Mouse (Mus musculus): ENCODE measurements around the gene Ext2.

Ext2 gene

DNA sequence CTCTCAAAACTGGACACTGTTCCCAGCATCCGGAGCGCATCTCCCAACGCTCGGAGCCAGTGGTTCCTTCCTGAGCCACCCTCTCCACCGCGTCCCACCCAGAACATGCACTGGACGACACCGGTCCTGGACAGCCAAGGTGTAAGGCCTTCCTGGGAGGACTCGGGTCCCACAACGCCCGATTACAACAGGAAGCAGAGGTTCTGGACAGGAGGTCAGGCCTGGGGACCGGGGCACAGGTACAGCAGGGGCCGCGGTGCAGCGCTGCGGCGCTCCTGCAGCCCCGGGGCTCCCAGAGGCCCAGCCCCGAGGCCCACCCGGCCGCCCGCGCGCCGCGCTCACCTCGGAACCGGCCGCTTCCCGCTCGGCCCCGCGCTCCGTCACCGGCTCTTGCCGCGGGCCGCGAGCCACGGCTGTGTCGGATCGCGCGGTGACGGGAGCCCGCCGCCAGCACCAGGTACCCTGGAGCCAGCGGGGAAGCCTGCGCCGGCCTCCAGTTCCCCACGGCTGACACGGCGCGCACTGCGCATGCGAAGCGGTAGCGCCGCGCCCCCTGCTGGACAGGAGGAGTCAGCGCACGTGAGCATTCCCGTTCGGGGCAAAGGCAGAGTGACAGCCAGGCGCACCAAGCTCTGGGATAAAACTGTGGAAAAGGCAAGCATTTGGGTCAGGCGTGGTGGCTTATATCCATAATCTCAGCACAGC lies at the start of gene Ext2:
Gene Ext2 (minus strand): TSS at position 524 of the 705 bp plus-strand sequence.
- DNase-seq, result peak; percentile 98

DNA sequence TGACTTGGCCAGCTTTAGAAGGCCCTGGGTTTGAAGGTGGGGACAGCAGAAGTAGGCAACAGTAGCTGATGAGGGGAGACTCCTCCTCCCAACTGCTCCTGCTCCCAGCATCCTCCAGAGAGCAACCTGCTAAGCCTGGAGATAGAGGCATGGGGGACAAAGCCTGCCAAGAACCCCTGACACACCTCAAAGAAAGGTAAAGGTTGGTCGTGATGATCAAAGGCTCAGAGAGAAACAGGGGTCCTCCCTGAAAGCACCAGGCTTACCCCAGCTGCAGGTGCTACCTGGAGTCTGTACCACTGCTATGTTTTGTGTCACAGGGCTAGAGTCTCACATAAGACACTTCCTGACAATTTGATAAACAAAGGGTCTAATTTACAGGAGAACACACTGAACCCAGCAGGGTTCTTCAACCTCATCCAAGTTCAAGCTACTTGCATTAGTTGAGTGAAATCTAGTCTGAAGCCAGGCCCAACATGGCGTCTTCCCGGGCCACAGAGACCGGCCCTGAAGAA lies 49.1 kb upstream of the Ext2 start:
- DNase-seq, result no peak

- peak; percentile 91 for DNase-seq
Measured at GRCm38 (mm10) chr2:93870842-93871241, 48.5 kb upstream of the Ext2 start.

DNA sequence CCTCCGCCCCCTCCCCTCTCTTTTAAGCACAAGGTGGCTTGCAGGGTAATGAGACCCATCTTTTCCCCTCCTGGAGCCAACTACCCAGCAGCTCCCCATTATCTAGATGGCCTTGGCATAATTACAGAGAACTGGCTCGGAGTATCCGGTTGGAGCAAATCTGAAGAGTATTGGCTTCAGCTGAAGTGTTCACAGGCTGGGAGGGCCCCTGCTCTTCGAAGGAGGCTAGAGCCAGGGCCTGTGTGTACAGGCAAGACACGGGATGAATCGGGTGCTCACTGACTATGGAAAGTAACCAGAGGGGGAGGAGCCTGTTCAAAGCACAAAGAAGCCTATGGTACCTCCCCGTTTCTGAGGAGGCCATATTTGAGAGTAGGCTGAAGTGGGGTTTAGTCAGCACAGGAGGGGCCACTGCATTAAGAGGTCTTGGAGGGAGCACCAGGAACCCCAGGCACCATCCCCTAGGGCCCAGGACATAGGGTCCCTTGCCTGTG lies 46.8 kb upstream of the Ext2 start, which contains the start of gene Accsl:
Gene Accsl (minus strand): TSS at position 51 of the 494 bp plus-strand sequence.
- DNase-seq, result no peak

DNA sequence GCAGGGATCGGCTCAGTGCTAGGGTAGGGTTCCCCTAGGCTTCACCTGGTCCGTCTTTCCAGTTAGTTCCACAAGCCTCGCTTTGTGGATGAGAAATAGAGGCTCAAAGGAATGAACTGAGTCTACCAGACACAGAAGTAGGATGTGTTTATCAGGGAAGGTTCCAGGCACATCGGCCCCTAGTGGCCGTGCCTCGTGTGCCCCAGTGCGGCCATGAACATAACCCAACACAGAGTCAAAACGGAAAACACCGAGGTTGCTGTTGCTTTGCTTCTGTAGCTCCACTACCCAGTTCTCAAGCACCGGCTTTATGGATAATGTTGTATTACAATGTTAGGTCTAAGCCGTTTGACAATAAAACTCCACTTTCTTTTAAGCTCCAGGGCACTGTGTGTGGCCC lies 46.2 kb upstream of the Ext2 start:
- no peak for DNase-seq

- DNase-seq, result no peak
Measured at GRCm38 (mm10) chr2:93863229-93863628, 40.9 kb upstream of the Ext2 start.

- no peak for DNase-seq
Measured at GRCm38 (mm10) chr2:93858845-93859244, 36.5 kb upstream of the Ext2 start.

GRCm38 (mm10) chr2:93851303-93851702 lies 28.9 kb upstream of the Ext2 start:
- DNase-seq, result no peak

GRCm38 (mm10) chr2:93850317-93850944 lies 28.1 kb upstream of the Ext2 start:
- DNase-seq, result no peak

DNA sequence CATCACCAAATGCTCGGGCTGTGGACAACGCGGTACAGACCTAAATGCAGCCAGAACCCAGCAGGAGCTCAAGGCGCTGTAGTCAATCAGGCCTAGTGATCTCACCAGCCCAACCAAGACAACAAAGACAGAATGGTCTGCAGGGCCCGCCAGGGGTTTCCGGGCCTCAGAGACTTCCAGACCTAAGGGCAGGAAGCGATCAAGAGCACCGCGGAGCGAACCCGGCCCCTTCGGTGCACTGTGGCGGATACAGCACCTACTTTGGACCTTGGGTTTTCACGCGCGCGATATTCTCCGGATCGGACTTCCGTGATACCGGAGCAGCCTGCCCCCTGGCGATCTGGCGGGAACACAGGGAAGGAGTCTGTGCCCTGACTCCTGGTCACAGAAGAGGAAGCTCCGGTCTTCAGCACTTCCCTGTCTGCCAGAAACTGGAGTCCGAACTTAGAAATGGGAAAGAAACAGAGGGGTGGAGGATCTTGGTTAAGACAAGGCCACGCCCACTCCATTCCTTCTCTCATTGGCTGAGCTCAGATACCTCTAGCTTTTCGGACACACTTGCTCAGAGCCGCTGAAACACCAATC lies 27.2 kb upstream of the Ext2 start, which contains the start of gene Accs:
Gene Accs (minus strand): TSS at position 439 of the 585 bp plus-strand sequence.
- DNase-seq, result peak; percentile 99

- no peak for DNase-seq
Measured at GRCm38 (mm10) chr2:93841349-93841748, 19.0 kb upstream of the Ext2 start.

- no peak for DNase-seq
Measured at GRCm38 (mm10) chr2:93840109-93840508, 17.7 kb upstream of the Ext2 start.

DNA sequence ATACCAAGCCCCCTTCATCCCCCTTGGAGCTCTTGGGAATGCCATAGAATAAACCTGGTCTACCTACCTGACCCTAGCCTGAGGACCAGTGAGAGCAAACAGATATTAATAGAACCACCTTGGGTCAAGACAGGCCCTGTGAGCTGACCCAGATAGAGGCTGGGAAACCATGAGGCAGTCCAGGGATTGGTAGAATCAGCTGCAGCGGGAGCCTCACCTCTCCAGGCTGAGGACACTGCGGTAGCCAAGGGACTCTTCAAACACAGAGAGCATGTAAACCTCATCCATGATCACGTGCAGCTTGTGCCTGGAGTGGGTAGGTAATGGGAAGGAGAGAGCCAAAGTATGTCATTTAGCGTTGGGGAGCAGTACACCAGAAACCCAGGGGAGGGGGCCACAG lies 16.6 kb upstream of the Ext2 start:
- DNase-seq, result peak; percentile 90

- DNase-seq, result peak; percentile 84
Measured at GRCm38 (mm10) chr2:93836232-93836785, 13.9 kb upstream of the Ext2 start.

DNA sequence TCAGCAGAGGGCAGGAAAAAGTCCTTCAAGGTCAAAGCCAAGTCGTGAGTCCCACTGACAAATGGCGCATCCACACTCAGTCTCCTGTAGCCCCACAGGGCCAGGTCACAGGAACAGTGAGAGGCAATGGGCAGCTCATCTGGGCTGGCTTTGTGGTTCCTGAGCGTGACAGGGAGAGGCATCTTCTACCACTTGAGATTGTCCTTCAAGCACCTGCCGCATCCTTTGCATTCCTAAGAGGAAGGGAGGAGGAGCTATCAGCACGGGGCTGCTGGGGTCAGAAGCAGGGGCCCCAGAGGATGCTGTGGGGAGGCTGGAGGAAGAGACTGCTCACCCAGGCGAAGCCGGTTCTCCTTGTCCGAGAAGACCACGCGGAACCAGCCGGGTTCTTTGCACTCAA lies 13.2 kb upstream of the Ext2 start:
- DNase-seq, result no peak

DNA sequence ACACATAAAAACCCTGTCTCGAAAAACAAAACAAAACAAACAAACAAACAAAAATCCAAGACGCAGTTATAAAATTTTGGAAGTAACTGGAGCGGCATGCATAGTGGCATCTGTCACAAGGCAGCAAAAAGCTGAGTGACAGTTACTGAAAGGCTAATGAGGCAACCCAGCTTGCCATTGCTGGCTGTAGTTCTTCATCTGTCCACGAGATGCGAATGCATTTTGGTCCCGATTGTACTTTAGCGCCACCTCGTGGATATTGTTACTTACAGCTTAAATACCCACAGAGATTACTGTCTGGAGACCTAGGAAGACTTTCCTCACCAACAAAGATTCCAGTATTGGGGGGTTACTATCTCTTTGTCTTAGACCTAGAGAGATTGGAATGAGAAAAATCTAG lies 1.2 kb upstream of the Ext2 start:
- DNase-seq, result peak; percentile 90

- DNase-seq, result peak; percentile 55
Measured at GRCm38 (mm10) chr2:93817791-93818190, 4.6 kb downstream of the Ext2 start.

DNA sequence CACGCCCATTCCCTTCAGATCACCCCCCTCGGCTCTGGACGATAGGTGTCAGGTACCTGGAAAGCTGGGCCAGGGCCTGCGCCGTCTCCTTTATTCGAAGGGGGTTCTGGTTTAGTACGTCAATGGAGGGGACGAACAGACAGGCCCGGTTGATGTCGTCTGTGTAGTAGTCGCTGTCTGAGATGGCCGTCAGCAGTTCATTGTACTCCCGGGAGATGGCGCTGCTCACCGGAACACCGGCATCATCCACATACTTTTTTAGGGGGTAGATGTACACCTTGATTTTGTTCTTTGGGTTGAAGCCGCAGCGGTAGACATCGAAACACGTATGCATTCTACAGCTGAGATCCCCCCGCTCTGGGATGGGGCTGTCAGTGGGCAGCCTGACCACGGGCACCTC lies 9.0 kb downstream of the Ext2 start:
- peak; percentile 91 for DNase-seq

DNA sequence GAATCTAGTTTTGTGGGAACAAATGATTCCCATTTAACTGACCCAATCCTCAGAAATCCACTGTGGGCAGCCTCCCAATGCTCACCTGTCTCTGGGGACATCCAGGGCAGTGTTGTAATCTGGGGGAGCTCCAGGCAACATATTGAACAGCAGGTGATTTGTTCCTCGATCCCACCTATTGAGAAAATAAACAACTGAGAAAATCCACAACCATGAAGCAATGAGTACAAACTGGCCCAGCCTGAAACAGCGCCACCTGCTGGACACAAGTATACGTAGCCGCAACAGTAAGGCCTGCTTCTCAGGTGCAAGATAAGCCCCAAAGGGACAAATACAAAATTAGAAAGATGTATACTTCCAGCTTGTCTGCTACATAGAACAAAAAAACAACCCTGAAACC lies 10.6 kb downstream of the Ext2 start:
- peak; percentile 83 for DNase-seq

DNA sequence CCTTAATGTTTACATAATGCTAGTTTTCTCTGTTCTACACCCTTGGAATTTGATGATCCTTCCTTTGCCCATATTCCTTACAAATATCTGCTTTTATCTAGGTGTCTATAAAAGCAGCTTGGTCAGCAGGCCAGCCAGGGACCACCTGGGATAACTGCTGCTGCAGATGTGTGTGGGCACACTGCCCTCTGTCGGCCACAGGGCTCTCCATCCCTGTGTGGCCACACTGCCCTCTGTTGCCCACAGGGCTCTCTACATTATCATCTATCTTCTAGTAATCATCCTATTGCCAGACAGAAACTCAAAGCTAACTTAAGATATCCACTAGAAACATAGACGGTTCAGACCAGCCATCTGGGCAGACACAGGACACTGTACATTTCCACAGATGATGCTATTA lies 12.4 kb downstream of the Ext2 start:
- peak; percentile 89 for DNase-seq

DNA sequence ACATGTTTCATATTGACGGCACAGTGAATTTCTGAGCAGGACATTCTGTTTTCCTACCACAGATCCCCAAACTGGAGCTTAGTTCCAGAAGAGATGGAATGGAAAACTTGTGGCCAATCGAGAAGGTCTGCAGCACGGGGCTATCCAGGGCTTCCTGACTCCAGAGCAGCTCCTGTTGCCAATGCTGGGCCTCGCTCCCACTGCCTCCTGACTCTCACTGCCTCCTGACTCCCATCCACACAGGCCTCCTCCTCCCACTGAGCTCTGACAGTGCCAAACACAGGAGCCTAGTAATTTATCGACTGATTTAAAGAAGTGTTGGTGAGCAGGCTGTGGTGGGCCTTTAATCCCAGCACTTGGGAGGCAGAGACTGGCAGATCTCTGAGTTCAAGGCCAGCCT lies 14.3 kb downstream of the Ext2 start:
- peak; percentile 94 for DNase-seq

DNA sequence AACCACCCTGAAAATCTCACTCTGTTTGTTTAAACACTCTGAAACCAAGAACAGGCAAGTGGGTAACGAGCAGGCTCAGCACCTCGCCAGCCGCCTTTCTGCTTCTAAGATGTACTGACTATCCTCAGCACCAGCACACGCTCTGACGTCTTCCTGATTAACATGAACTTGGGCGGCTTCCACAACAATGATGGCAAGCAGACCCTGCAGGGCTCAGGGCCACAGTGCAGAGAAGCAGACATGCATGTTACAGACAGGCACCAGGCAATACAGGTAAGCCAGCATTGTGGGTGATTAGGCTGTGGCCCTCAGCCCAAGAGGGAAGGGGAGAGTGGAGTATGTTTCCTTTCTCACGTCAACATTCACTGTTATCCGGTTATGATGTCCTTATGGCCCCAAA lies 14.9 kb downstream of the Ext2 start:
- DNase-seq, result peak; percentile 66

DNA sequence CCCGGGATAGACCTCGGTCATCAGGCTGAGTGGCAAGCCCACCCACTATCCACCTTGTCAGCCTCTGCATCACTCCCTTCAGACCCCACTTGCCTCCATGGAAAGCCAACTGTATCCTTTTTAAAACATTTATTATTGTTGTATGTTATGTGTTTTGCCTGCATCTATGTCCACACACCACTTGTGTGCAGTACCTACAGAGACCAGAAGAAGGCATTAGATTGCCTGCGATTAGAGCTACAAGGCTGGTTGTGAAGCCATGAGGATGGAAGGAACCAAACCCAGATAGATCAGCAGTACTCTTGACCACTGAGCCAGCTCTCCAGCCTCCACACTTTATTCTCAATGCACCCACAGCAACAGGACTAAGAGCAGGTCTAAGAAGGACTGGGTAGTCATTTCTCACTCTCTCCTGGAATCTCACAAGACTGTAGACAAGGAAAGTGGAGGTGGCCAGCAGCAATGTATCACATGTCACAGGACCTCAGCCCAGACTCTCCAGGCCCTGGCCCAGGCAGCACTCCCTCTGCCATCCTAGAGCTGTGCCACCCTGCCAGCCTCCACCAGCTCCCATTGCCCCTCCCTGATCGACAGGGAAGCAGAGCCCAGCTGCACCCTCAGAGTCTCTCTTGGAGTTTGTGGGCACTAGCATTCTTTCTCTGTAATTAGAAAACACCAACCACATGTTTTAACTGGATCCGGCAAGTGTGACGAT lies 15.7 kb downstream of the Ext2 start:
- DNase-seq, result peak; percentile 85

Data from heart, adult 11 months (tissue).